Mouse (Mus musculus) pancreas, adult 10 weeks (tissue): Measurements from ENCODE around the gene Ecsit. TPM values are rescaled to one million over a fixed set of nuclear protein-coding genes. Genes with fewer than 3 reads are reported as not detected.

ENCODE experiments used
- polyA plus RNA-seq: library from polyadenylated mRNA; stranded (reverse); fragments of 350-450 nt; fragmentation: Illumina TruSeq; extraction: RNeasy Lipid Tissue Mini Kit (QIAGEN cat#74804); gene quantifications from one replicate; pipeline ENCODE4 v1.2.3, GENCODE M21; 2015; ENCODE audit warnings: low read depth, low replicate concordance; ENCODE audit not compliant: insufficient read depth

Gene Ecsit
- polyA plus RNA-seq, result 7.1 TPM

GRCm38 (mm10) chr9:22085022-22085834, at the start of gene Ecsit:
Ecsit (minus strand) TSS chr9:22085438.

GRCm38 (mm10) chr9:22116740-22117426, 31.6 kb upstream of the Ecsit start, which contains the start of gene Elof1:
Elof1 (minus strand) TSS chr9:22117172.

GRCm38 (mm10) chr9:22098993-22099696, 13.9 kb upstream of the Ecsit start, which contains the start of gene Cnn1:
Cnn1 (plus strand) TSS chr9:22099216.

GRCm38 (mm10) chr9:22070791-22071573, 14.3 kb downstream of the Ecsit start, which contains the start of the genes Gm49318 and Zfp653:
Gm49318 (minus strand) TSS chr9:22071259.
Zfp653 (minus strand) TSS chr9:22071376.

GRCm38 (mm10) chr9:22051958-22052254, 33.3 kb downstream of the Ecsit start, which contains the start of gene Elavl3:
Elavl3 (minus strand) TSS chr9:22052023.

Other genes with a start within 250 kb of the Ecsit start
- 10.6 TPM for gene Angptl8, start 249.9 kb downstream of the Ecsit start, polyA plus RNA-seq
- gene Dock6, start 232.8 kb downstream of the Ecsit start, polyA plus RNA-seq, result 15.0 TPM
- 25.1 TPM for gene Rab3d, start 167.2 kb downstream of the Ecsit start, polyA plus RNA-seq
- gene Ccdc159, start 158.0 kb downstream of the Ecsit start, polyA plus RNA-seq, result 3.1 TPM
- gene Tmem205, start 157.9 kb downstream of the Ecsit start, polyA plus RNA-seq, result 27.1 TPM
- 4.7 TPM for gene Plppr2, start 148.4 kb downstream of the Ecsit start, polyA plus RNA-seq
- gene Swsap1, start 129.7 kb downstream of the Ecsit start, polyA plus RNA-seq, result 3.1 TPM
- gene Epor, start 121.9 kb downstream of the Ecsit start, polyA plus RNA-seq, result not detected
- gene Rgl3, start 96.0 kb downstream of the Ecsit start, polyA plus RNA-seq, result 8.2 TPM
- not detected for gene Ccdc151, start 82.8 kb downstream of the Ecsit start, polyA plus RNA-seq
- gene Prkcsh, start 82.6 kb downstream of the Ecsit start, polyA plus RNA-seq, result 16.0 TPM
- gene Elavl3, start 33.4 kb downstream of the Ecsit start, polyA plus RNA-seq, result 0.20 TPM
- gene Gm49318, start 14.2 kb downstream of the Ecsit start, polyA plus RNA-seq, result 1.6 TPM
- 3.8 TPM for gene Zfp653, start 14.1 kb downstream of the Ecsit start, polyA plus RNA-seq
- 3.7 TPM for gene Cnn1, start 13.8 kb upstream of the Ecsit start, polyA plus RNA-seq
- 31.4 TPM for gene Elof1, start 31.7 kb upstream of the Ecsit start, polyA plus RNA-seq
- gene Acp5, start 50.3 kb upstream of the Ecsit start, polyA plus RNA-seq, result 7.5 TPM
- gene Pigyl, start 71.4 kb upstream of the Ecsit start, polyA plus RNA-seq, result 9.3 TPM
- gene Zfp872, start 102.7 kb upstream of the Ecsit start, polyA plus RNA-seq, result 0.63 TPM
- 11.5 TPM for gene Zfp809, start 140.3 kb upstream of the Ecsit start, polyA plus RNA-seq
- gene Zfp599, start 174.5 kb upstream of the Ecsit start, polyA plus RNA-seq, result not detected
- 8.2 TPM for gene Zfp810, start 222.2 kb upstream of the Ecsit start, polyA plus RNA-seq